Mouse (Mus musculus) bone marrow, adult 2 months (tissue): Measurements from ENCODE around the gene Osbpl9. TPM values are rescaled to one million over a fixed set of nuclear protein-coding genes. Genes with fewer than 3 reads are reported as not detected.

Experiments used
- H3K27ac ChIP-seq: fragments of 200-500 bp; 2 replicates; pipeline ENCODE4 v1.5.1; 2012; ENCODE audit warnings: low read depth, mild to moderate bottlenecking, control low read depth, inconsistent platforms, low read length; ENCODE audit not compliant: control insufficient read depth, poor library complexity, insufficient read depth
- H3K4me1 ChIP-seq: fragments of 200-500 bp; 2 replicates; pipeline ENCODE4 v1.6.1; 2011; ENCODE audit warnings: low read length; ENCODE audit not compliant: control insufficient read depth, insufficient read depth
- H3K4me3 ChIP-seq: fragments of 200-500 bp; replicated peaks from 2 replicates; pipeline ENCODE3; 2011; ENCODE audit warnings: mild to moderate bottlenecking, low read depth, low read length, control low read depth; ENCODE audit not compliant: control insufficient read depth
- CTCF ChIP-seq: fragments of 200-500 bp; IDR thresholded peaks from 2 replicates; pipeline ENCODE4 v1.5.1; 2011; ENCODE audit warnings: low read length, control low read depth; ENCODE audit not compliant: control insufficient read depth, insufficient read depth
- POLR2A ChIP-seq: fragments of 200-500 bp; IDR thresholded peaks from 2 replicates; pipeline ENCODE4 v1.6.1; 2011; ENCODE audit warnings: low read depth, mild to moderate bottlenecking, control low read depth, low read length, borderline replicate concordance; ENCODE audit not compliant: control insufficient read depth
- WGBS: fragments of 180-500 bp; shearing (Covaris S2); methylation state at CpG from one replicate; pipeline ENCODE4 v1.1.7; 2018; 5-methylcytosine and 5-hydroxymethylcytosine counted together
- polyA plus RNA-seq: library from polyadenylated mRNA; stranded (reverse); fragments of >200 nt; gene quantifications from 2 replicates; pipeline ENCODE4 v1.2.4, GENCODE M21; 2011; ENCODE audit warnings: low replicate concordance; ENCODE audit not compliant: missing spikeins, insufficient read depth, insufficient read length

Gene Osbpl9
- polyA plus RNA-seq, 1 experiment = 35.3 TPM

DNA sequence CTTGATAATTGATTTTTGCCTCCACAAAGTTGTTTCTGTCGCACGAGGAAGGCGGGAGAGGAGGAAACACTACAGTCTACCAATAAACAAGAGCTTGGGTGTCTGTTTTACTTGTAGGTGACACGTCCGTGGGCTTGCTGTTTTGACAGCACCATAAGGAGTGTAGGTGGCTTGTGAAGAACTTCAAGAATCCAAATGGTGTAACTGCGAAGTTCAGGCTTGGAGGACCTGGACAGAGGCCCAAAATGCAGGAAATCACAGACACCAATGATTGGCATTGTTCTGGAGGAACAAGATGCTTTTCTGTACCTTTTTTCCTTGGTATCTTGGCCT is 83.8 kb downstream of the Osbpl9 start:
- H3K4me1 ChIP-seq = peaks cover 4% of the 10 kb centered on the region; the same call in 1 of the 2 replicates
- peak overlapping the region; percentile 83 for H3K4me3 ChIP-seq
- TF ChIP-seq POLR2A (no peak), CTCF (no peak)
- H3K27ac ChIP-seq = peak overlapping the region; percentile 86
- under 1% methylated on average over 6 of the region's 6 CpGs for WGBS

- H3K4me1 ChIP-seq = peaks cover 4% of the 10 kb centered on the region; the same call in 1 of the 2 replicates
- WGBS = 3% methylated on average over 44 of the region's 46 CpGs
- H3K4me3 ChIP-seq = peak overlapping the region; percentile 96
- H3K27ac ChIP-seq = peak overlapping the region; percentile 86
- no peak for TF ChIP-seq CTCF
- peak; percentile 70; the same call in 1 of the 2 replicates for TF ChIP-seq POLR2A
These were observed 84.3 kb downstream of the Osbpl9 start for GRCm38 (mm10) chr4:109117596-109118326.

- 3% methylated on average over 6 of the region's 6 CpGs for WGBS
- no peak for TF ChIP-seq CTCF
- no peak for TF ChIP-seq POLR2A
- Histone ChIP-seq H3K4me1 (peaks cover 4% of the 10 kb centered on the region; the same call in 1 of the 2 replicates), H3K4me3 (no peak overlapping the region), H3K27ac (no peak overlapping the region)
These were observed 85.1 kb downstream of the Osbpl9 start for GRCm38 (mm10) chr4:109116938-109117337.

DNA sequence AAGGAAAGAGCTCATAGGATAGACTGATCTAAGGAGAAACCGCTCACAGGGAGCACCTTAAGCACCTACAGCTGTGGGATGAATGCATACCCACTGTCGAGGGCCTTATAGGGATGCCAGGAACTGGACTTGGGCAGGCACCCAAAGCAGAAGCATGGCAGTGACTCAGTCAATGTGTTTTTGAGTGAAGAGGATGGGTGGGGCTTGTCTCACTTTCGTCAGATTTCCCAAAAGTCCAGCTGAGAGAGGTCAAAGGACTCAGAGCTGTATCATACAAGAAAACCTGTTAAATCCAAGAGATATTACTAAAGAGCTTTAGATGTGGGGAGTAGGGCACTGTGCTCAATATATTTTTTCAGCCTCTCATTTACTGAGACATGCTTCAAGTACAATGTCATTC is 85.6 kb downstream of the Osbpl9 start:
- peak overlapping the region; percentile 17 for H3K4me3 ChIP-seq
- no peak overlapping the region for H3K27ac ChIP-seq
- 35% methylated on average over 3 of the region's 3 CpGs for WGBS
- H3K4me1 ChIP-seq = peaks cover 4% of the 10 kb centered on the region; the same call in 1 of the 2 replicates
- TF ChIP-seq CTCF (no peak), POLR2A (no peak)

- WGBS = 59% methylated on average over 1 of the region's 1 CpGs
These were observed 86.3 kb downstream of the Osbpl9 start for GRCm38 (mm10) chr4:109115742-109116141.

GRCm38 (mm10) chr4:109114308-109114707 is 87.8 kb downstream of the Osbpl9 start:
- no peak for TF ChIP-seq POLR2A
- no peak for TF ChIP-seq CTCF
- H3K27ac ChIP-seq = no peak overlapping the region
- peaks cover 3% of the 10 kb centered on the region; the same call in 1 of the 2 replicates for H3K4me1 ChIP-seq
- H3K4me3 ChIP-seq = no peak overlapping the region
- 82% methylated on average over 1 of the region's 1 CpGs for WGBS

More at GRCm38 (mm10) chr4:109115742-109116141, 86.3 kb downstream of the Osbpl9 start:
- TF ChIP-seq POLR2A = no peak
- no peak for TF ChIP-seq CTCF
- Histone ChIP-seq H3K4me3 (no peak overlapping the region), H3K4me1 (peaks cover 4% of the 10 kb centered on the region; the same call in 1 of the 2 replicates), H3K27ac (no peak overlapping the region)

DNA sequence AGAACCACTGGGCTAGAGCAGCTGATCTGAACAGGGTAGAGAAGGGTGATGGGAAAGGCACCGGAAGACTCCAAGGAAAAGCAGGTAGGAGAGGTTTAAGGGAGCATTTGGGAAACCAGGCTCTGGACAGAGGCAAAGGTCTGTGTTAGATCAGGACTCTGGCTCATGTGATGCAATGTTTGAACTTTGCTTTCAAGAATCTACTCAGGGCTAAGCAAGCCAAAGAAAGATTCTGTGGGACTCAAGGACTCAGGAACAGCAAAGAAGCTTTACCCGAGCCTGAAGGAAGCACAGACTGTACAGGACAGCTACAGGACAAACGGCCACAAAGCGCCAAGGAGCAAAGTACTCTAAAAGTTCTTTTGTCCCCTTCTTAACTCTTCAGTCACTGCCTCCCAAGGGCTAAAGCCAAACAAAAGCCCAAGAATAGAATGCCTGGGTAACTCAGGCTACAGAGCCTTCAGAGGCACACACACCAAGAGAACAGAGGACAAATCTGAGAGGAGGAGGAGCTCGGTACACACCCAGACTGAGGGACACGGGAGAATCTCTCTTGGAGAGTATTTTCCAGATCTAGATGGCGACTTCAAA is 89.1 kb downstream of the Osbpl9 start:
- Histone ChIP-seq H3K4me3 (no peak overlapping the region), H3K4me1 (peaks cover 3% of the 10 kb centered on the region; the same call in 1 of the 2 replicates), H3K27ac (no peak overlapping the region)
- 84% methylated on average over 7 of the region's 7 CpGs for WGBS
- TF ChIP-seq POLR2A (no peak), CTCF (no peak)

DNA sequence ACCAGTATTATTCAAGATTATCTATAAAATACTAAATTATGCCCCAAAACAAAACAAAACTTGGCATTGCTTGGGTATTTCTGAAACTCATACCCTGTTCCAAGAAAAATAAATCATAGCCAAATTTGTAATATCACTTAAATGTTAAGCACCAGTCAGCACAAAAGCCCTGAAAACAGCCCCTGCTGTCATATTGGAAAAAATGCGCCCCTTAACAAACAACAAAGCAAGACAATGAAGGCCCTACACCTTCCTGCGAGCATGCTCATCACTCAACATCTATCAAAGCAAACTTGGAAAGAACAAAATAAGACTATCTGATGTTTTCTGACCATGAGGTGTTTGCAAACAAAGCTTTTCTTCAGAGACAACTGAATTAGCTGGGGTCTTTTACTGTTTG is 91.1 kb downstream of the Osbpl9 start:
- no peaks in the 10 kb centered on the region for H3K4me1 ChIP-seq
- TF ChIP-seq CTCF (no peak), POLR2A (no peak)
- no peak overlapping the region for H3K27ac ChIP-seq
- 83% methylated on average over 2 of the region's 2 CpGs for WGBS
- H3K4me3 ChIP-seq = no peak overlapping the region
